Mouse (Mus musculus) midbrain, embryonic 15.5 days (tissue): ENCODE measurements around the gene Cxadr. TPM values are rescaled to one million over a fixed set of nuclear protein-coding genes. Genes with fewer than 3 reads are reported as not detected.

Source experiments
- ATAC-seq: fragments of 200-750 bp; cut with Nextera tagmentation; replicated peaks from 2 replicates; pipeline ENCODE4 v1.8.0; 2017; ENCODE audit warnings: moderate TSS enrichment
- H3K27ac ChIP-seq: fragments of 300-500 bp; sonication (generic); 2 replicates; pipeline ENCODE4 v1.5.1; 2015; ENCODE audit warnings: mild to moderate bottlenecking, inconsistent platforms
- H3K27me3 ChIP-seq: fragments of 300-500 bp; sonication (generic); replicated peaks from 2 replicates; pipeline ENCODE4 v1.6.1; 2015; ENCODE audit warnings: inconsistent platforms
- H3K36me3 ChIP-seq: fragments of 300-500 bp; sonication (generic); replicated peaks from 2 replicates; pipeline ENCODE4 v1.6.1; 2015; ENCODE audit warnings: inconsistent platforms
- H3K4me1 ChIP-seq: fragments of 300-500 bp; sonication (generic); 2 replicates; pipeline ENCODE4 v1.6.1; 2015; ENCODE audit warnings: inconsistent platforms
- H3K4me2 ChIP-seq: fragments of 300-500 bp; sonication (generic); 2 replicates; pipeline ENCODE4 v1.6.1; 2015; ENCODE audit warnings: inconsistent platforms, mild to moderate bottlenecking, moderate library complexity
- H3K4me3 ChIP-seq: fragments of 300-500 bp; sonication (generic); 2 replicates; pipeline ENCODE4 v1.5.1; 2015; ENCODE audit warnings: mild to moderate bottlenecking, inconsistent platforms
- H3K9ac ChIP-seq: fragments of 300-500 bp; sonication (generic); 2 replicates; pipeline ENCODE4 v1.6.1; 2015; ENCODE audit warnings: mild to moderate bottlenecking, inconsistent platforms
- H3K9me3 ChIP-seq: fragments of 300-500 bp; sonication (generic); 2 replicates; pipeline ENCODE4 v1.6.1; 2016; ENCODE audit warnings: inconsistent platforms
- WGBS: fragments of 180-500 bp; shearing (Covaris S2); methylation state at CpG from one replicate; pipeline ENCODE4 v1.1.7; 2015; ENCODE audit warnings: mixed read lengths; 5-methylcytosine and 5-hydroxymethylcytosine counted together
- polyA plus RNA-seq: library from polyadenylated mRNA; unstranded; fragments of >200 nt; fragmentation: Nextera tagmentation; extraction: Ambion mirVana; gene quantifications from 2 replicates; pipeline ENCODE4 v1.2.1, GENCODE M21; 2015

Cxadr gene
- polyA plus RNA-seq, 1 experiment from 2014 or later = 181 TPM

DNA sequence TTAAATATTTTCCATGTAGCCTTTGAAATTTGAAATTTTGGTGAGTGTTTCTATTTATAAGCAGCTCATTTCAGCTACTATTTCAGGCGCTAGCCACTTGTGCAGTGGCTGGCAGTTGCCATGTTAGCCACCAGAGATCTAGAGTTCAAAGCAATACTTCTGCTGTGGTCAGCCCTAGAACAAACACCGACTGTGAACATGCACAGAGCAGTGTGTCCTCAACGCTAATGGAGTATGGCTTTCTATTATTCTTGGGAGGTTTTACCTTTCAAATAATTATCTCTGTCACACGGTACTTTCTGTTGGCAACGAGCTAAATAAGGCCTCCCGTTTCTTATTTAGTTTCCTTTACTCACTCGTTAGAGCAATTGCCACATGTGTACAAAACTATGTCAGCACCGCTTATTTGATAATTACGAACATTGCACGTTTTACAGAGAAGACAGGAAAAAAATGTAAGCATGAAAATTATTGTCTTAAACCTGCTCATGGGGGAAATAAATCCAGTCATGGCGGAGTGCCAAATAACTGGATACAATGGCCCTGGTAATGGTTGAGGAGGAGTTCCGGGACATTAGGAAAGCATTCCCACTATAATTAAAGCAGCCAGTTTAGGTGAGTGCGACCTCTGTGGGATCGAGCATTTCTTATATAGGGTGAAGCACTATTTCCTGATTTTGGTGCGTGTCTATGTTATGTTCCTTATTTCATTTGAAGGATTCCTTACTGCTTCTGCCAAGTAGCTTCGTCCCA lies 12.0 kb downstream of the Cxadr start:
- ATAC-seq = 0 out of 2 replicates have a peak, but pooled peaks have one; percentile 37
- H3K9ac ChIP-seq = no peak overlapping the region
- peaks cover 21% of the 10 kb centered on the region for H3K4me1 ChIP-seq
- H3K4me3 ChIP-seq = no peak overlapping the region
- no peaks in the 10 kb centered on the region for H3K27me3 ChIP-seq
- 36% methylated on average over 16 of the region's 16 CpGs for WGBS
- peak overlapping the region; percentile 38 for H3K4me2 ChIP-seq
- H3K9me3 ChIP-seq = no peaks in the 10 kb centered on the region
- H3K27ac ChIP-seq = peak overlapping the region; percentile 39; the same call in 1 of the 2 replicates
- no peaks in the 10 kb centered on the region for H3K36me3 ChIP-seq

DNA sequence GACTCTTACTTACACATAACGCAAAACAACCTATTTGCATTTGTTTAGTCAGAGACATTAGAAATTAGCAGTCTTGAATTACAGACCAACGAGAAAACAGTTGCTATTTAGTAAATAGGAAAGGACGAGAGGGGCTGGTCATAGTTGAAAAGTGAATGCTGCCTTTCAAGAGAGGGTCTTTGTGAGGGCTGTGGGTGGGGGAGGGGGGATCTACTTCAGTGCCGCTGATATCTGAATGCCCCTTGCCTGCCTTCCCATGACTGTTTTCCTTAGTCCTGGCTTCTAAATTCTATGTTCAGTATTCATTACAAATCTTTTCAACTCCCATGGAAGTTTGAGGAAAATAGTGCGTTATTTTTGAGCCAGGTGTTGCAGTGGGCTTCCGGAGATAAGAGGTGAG lies 12.7 kb downstream of the Cxadr start:
- Histone ChIP-seq H3K9ac (no peak overlapping the region), H3K36me3 (no peaks in the 10 kb centered on the region), H3K4me2 (peak overlapping the region; percentile 38), H3K4me1 (peaks cover 21% of the 10 kb centered on the region), H3K27ac (no peak overlapping the region), H3K9me3 (no peaks in the 10 kb centered on the region), H3K4me3 (no peak overlapping the region), H3K27me3 (no peaks in the 10 kb centered on the region)
- no peak for ATAC-seq
- 32% methylated on average over 6 of the region's 6 CpGs for WGBS

DNA sequence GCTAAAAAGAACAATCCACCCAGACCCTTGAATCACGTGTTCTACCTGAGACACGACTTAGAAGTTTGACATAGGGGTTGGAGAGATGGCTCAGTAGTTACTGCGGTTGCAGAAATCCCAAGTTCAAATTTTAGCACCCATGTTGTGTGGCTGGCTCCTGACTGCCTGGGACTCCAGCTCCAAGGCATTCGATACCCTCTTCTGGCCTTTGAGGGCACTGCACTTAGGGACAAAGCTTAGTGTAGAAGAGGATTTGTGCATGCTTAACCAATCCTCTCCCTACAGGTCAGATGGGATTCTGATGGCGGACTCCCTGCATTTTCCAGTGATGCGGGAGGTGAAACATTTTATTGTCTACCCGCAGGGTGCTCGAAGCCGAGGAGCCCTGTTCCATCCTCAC lies 15.6 kb downstream of the Cxadr start:
- Histone ChIP-seq H3K36me3 (no peaks in the 10 kb centered on the region), H3K9ac (no peak overlapping the region), H3K27ac (no peak overlapping the region), H3K27me3 (no peaks in the 10 kb centered on the region), H3K4me3 (no peak overlapping the region), H3K9me3 (no peaks in the 10 kb centered on the region), H3K4me2 (no peak overlapping the region), H3K4me1 (peaks cover 27% of the 10 kb centered on the region)
- 83% methylated on average over 9 of the region's 9 CpGs for WGBS
- 0 out of 2 replicates have a peak, but pooled peaks have one; percentile 32 for ATAC-seq

DNA sequence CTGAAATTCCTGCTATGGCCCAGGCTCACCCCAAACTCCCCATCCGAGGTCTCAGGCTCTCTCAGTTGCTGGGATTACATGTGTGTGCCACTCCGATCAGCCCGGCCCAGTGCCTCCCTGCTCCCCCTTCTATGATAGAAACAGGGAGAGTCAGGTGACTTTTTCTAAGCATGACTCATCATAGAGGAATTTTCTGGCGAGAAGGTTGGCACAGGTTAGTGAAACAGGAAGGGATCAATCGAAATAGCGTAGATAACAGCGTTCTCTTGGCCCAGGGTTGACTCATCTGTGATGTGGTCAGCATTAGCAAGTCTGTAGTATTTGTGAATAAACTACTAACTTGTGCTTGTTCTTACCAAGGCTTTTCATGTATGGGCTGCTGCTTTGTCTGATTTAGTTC lies 16.7 kb downstream of the Cxadr start:
- Histone ChIP-seq H3K4me1 (peaks cover 38% of the 10 kb centered on the region), H3K36me3 (no peaks in the 10 kb centered on the region)
- WGBS = 83% methylated on average over 7 of the region's 7 CpGs

DNA sequence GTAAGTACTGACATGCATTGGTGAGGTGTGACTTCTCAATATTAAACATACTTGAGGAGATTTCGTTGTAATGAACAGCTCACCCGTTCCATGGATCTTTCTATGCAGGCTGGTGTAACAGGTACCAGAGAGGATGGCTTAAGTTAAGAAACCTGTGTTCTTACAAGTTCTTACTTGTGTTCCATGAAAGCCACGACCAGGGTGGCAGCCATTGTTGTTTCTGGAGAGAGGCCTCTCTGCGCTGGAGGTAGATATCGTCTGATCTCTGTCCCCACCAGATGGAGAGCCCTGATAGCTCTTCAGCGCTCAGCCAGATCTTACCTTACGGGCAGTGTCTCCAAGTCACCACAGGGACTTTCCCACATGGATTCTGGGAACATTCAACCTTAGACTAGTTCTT lies 18.4 kb downstream of the Cxadr start:
- no peak overlapping the region for H3K4me3 ChIP-seq
- H3K27ac ChIP-seq = no peak overlapping the region
- no peaks in the 10 kb centered on the region for H3K9me3 ChIP-seq
- H3K36me3 ChIP-seq = no peaks in the 10 kb centered on the region
- H3K4me1 ChIP-seq = peaks cover 25% of the 10 kb centered on the region
- no peak for ATAC-seq
- H3K9ac ChIP-seq = no peak overlapping the region
- H3K27me3 ChIP-seq = no peaks in the 10 kb centered on the region
- H3K4me2 ChIP-seq = no peak overlapping the region
- 74% methylated on average over 7 of the region's 7 CpGs for WGBS

More for the DNA sequence above, 16.7 kb downstream of the Cxadr start:
- H3K27me3 ChIP-seq = no peaks in the 10 kb centered on the region
- no peak overlapping the region for H3K27ac ChIP-seq
- no peaks in the 10 kb centered on the region for H3K9me3 ChIP-seq
- no peak for ATAC-seq
- no peak overlapping the region for H3K9ac ChIP-seq
- no peak overlapping the region for H3K4me3 ChIP-seq
- H3K4me2 ChIP-seq = no peak overlapping the region

DNA sequence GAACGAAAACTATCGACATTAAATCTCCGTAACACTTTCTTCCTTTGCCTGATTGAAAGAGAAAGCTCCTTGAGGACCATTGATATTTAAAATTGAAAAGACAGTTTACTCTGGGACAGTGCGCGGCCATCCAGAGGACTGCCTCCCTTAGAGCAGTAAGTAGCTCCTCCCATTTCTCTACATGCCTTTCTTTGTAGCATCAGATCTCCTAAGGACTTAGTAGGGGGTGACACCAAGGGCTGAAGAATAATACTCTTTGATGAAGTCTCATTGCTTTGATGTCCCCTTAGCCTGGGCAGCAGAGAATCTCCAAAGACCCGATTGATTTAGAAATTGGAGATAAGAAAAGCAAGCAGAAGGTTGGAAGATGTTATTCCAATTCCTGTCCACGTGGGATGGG lies 20.3 kb downstream of the Cxadr start:
- ATAC-seq = peak; percentile 70; the same call in 1 of the 2 replicates
- 2% methylated on average over 7 of the region's 7 CpGs for WGBS

DNA sequence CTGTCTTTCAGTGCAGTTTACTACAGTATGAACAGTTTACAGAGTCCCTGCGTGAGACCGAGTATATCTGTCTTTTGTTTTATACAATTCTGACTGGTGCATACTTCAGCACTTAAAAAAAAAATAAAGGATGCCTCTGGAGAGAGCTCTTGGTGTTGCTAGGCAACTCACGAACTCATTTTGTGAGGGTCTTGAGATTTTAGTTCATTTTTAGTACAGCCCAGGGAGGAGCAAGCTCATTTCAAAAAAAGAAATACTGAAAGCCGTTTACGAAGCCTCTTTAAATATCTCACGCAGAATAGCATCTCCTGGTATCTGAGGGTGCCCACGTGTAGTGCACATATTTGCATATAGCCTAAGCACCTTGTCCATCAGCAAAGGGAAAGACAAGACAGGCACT lies 20.9 kb downstream of the Cxadr start:
- H3K4me2 ChIP-seq = peak overlapping the region; percentile 32
- no peaks in the 10 kb centered on the region for H3K27me3 ChIP-seq
- no peak overlapping the region for H3K4me3 ChIP-seq
- H3K9me3 ChIP-seq = no peaks in the 10 kb centered on the region
- ATAC-seq = peak; percentile 65
- H3K4me1 ChIP-seq = peaks cover 25% of the 10 kb centered on the region
- 6% methylated on average over 7 of the region's 7 CpGs for WGBS
- peaks cover 13% of the 10 kb centered on the region for H3K36me3 ChIP-seq
- H3K27ac ChIP-seq = peak overlapping the region; percentile 60
- no peak overlapping the region for H3K9ac ChIP-seq

More for the DNA sequence above, 20.3 kb downstream of the Cxadr start:
- H3K4me3 ChIP-seq = no peak overlapping the region
- H3K9ac ChIP-seq = no peak overlapping the region
- H3K4me2 ChIP-seq = peak overlapping the region; percentile 32
- H3K36me3 ChIP-seq = peaks cover 7% of the 10 kb centered on the region
- peaks cover 25% of the 10 kb centered on the region for H3K4me1 ChIP-seq
- no peaks in the 10 kb centered on the region for H3K27me3 ChIP-seq
- peak overlapping the region; percentile 60 for H3K27ac ChIP-seq
- no peaks in the 10 kb centered on the region for H3K9me3 ChIP-seq

DNA sequence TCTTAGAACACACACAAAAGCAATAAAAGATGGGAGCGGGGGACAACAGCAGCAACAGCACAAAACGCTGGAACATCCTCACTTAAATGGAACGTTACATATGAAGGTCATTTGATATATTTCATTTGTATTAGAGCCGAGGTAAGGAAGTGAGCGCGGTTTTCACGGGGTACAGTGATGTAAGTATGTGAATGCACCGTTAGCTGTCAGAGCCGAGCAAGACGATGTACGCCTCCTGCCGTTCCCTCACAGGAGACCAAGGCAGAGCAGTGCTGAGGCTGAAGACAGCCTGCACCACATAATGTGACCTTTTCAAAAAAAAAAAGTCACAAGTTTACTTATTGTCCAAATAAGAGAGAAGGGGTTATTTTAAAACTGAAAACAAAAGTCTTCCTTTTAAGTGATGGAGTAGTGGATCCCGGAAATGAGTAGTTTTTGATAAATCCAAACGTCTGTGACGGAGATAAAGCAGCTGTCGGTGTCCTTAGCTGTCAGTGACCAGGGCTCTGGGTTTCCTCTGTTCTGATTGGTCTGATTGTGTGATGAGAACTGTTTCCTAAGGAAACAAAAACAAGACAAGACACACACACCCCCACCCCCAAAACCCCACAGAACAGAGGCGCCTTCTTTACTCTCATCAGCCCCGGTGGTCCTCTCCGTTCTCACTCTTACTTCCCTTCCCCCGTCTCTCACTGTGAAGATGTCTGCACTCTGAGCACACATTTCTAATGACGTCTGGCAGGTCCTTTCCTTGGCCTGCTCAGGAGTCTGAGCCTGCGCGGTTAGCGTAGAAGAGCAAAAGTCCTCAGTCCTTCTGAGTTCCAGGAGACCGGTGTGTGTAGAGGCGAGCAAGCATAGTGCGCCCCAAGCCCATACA lies 24.9 kb downstream of the Cxadr start:
- H3K36me3 ChIP-seq = peaks cover 19% of the 10 kb centered on the region
- H3K4me1 ChIP-seq = peaks cover 21% of the 10 kb centered on the region
- H3K4me2 ChIP-seq = no peak overlapping the region
- no peak overlapping the region for H3K4me3 ChIP-seq
- H3K27me3 ChIP-seq = no peaks in the 10 kb centered on the region
- no peak overlapping the region for H3K27ac ChIP-seq
- 86% methylated on average over 27 of the region's 27 CpGs for WGBS
- no peak for ATAC-seq
- no peak overlapping the region for H3K9ac ChIP-seq
- no peaks in the 10 kb centered on the region for H3K9me3 ChIP-seq

DNA sequence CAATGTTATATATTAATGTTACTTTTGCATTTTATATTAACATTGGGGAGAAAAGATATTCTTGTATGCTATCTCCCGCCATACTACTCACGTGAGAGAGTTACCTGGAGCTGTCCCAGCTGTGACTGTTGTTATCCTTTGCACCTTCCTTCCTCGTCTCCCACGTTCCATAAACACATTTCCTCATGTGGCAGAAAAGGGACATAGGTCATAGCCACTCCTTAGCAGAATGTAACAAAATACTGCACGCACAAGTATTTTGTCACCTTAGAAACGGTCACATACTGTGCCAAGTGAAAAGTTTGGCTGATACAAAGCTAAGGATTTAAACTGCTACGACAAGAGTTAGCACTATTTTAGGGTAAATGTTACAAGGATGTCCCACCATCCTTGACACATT lies 26.3 kb downstream of the Cxadr start:
- Histone ChIP-seq H3K27me3 (no peaks in the 10 kb centered on the region), H3K9me3 (no peaks in the 10 kb centered on the region), H3K27ac (no peak overlapping the region), H3K9ac (no peak overlapping the region), H3K36me3 (peaks cover 19% of the 10 kb centered on the region), H3K4me2 (no peak overlapping the region), H3K4me1 (peaks cover 9% of the 10 kb centered on the region), H3K4me3 (no peak overlapping the region)
- no peak for ATAC-seq
- WGBS = 91% methylated on average over 7 of the region's 7 CpGs

DNA sequence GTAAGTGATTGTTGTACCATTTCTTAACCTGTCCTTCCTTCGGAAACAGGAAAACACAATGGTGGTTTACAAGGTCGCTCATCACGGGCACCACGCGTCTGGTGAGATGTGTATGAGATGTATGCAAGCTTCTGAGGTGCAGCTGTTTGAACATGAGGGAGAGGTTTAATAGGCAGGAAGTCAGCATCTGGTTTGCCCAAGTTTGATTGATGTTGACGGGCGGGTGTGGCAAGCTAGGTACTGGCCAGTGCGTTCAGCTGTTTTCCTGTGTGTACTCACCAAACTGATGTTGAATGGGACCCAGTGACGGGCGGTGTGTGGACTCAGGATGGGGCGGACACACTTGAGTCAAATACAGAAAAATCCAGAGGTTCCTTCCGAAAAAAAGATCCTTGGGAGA lies 26.7 kb downstream of the Cxadr start:
- H3K4me1 ChIP-seq = peaks cover 4% of the 10 kb centered on the region
- no peak for ATAC-seq
- H3K9me3 ChIP-seq = no peaks in the 10 kb centered on the region
- no peak overlapping the region for H3K4me3 ChIP-seq
- no peak overlapping the region for H3K9ac ChIP-seq
- no peak overlapping the region for H3K4me2 ChIP-seq
- H3K36me3 ChIP-seq = peaks cover 19% of the 10 kb centered on the region
- 95% methylated on average over 12 of the region's 12 CpGs for WGBS
- no peak overlapping the region for H3K27ac ChIP-seq
- H3K27me3 ChIP-seq = no peaks in the 10 kb centered on the region

DNA sequence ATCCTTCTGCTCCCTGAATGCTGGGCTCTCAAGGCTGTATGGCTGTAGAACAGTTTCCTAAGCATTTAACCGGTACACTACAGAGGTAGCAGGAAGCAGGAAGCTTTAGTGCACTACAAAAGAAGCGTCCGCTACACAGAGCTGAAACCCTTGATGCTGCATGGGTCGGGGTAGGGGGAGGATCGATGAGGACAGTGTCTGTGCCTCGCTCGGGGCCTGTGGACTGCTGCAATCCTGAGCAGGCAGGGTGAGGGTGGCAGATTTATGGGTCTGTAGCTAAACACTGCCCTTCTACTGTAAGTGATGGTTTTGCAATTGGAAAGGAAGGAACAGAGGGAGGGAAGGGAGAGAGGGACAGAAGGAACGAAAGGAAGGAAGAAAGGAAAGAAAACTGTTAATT lies 35.9 kb downstream of the Cxadr start:
- Histone ChIP-seq H3K4me2 (no peak overlapping the region), H3K27me3 (no peaks in the 10 kb centered on the region), H3K4me3 (no peak overlapping the region), H3K9me3 (no peaks in the 10 kb centered on the region), H3K4me1 (no peaks in the 10 kb centered on the region), H3K36me3 (peaks cover 26% of the 10 kb centered on the region), H3K9ac (no peak overlapping the region), H3K27ac (no peak overlapping the region)
- 51% methylated on average over 8 of the region's 8 CpGs for WGBS
- ATAC-seq = no peak

DNA sequence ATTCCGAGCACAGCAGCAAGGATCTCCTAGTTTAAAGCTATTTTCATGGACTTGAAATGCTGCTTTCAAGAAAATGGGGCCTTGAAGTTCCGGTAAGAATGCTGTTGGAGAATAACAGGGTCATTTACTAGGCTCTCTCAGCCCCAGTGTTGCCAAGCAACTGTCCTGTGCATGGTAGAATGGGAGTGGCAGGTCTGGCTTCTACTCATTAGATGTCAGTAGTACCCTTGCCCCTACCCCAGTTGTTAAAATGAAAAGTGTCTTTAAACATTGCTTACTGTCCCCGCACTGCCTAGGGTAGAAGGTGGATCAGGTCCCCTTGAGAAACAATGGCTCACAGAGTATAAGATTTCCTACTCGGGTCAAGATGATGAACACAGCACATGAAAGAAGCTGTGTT lies 40.1 kb downstream of the Cxadr start:
- WGBS = 66% methylated on average over 4 of the region's 4 CpGs
- Histone ChIP-seq H3K27me3 (no peaks in the 10 kb centered on the region), H3K4me3 (no peak overlapping the region), H3K4me2 (no peak overlapping the region), H3K27ac (no peak overlapping the region), H3K36me3 (0 out of 2 replicates have a peak, but pooled peaks cover 2% of the 10 kb centered on the region), H3K4me1 (no peaks in the 10 kb centered on the region), H3K9ac (no peak overlapping the region), H3K9me3 (no peaks in the 10 kb centered on the region)
- ATAC-seq = no peak
